Mouse (Mus musculus): Measurements from ENCODE around the gene Schip1. TPM values are rescaled to one million over a fixed set of nuclear protein-coding genes. Genes with fewer than 3 reads are reported as not detected.

Schip1 gene
- polyA plus RNA-seq, 1 experiment from 2014 or later = 68.8 TPM

DNA sequence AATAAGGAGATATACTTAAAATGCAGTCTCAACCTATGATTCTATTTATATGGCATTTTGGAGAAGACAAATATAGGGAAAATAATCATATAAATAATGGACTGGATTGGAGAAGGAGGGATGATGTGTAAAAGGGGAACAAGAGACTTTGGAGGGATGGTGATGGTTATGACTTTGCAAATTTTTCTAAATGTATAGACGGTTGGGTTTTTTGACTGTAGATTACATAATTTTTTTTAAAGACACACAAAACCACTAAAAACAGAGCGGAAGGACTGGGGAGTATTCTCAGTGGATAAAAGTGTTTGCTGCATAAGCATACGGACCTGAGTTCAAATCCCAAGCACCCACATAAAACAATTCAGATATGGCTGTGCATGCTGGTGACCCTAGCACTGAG, 156.8 kb downstream of the Schip1 start:
- H3K9ac ChIP-seq (ENCODE audit: low read depth, low read length) = no peak overlapping the region
- no peak for ATAC-seq (replicated peaks; ENCODE audit: insufficient number of reproducible peaks, low FRiP score, low TSS enrichment)
- H3K36me3 ChIP-seq (ENCODE audit: control insufficient read depth, insufficient read depth, low read length) = no peaks in the 10 kb centered on the region
- no peak overlapping the region for H3K4me3 ChIP-seq (ENCODE audit: low read depth, low read length)
- 85% methylated on average over 3 of the region's 3 CpGs for WGBS (ENCODE audit: insufficient replicate concordance)
- no peak overlapping the region for H3K4me2 ChIP-seq
- H3K4me1 ChIP-seq (ENCODE audit: control insufficient read depth, insufficient read depth, low read length) = no peaks in the 10 kb centered on the region
- no peak overlapping the region for H3K27ac ChIP-seq (ENCODE audit: low read depth, low read length)
- no peaks in the 10 kb centered on the region for H3K9me3 ChIP-seq (replicated peaks; ENCODE audit: control insufficient read depth, low read length)
- no peaks in the 10 kb centered on the region for H3K27me3 ChIP-seq (ENCODE audit: control insufficient read depth, insufficient read depth, low read length)

GRCm38 (mm10) chr3:68239887-68240286, 175.3 kb downstream of the Schip1 start:
- no peak overlapping the region for H3K4me2 ChIP-seq
- ATAC-seq (replicated peaks; ENCODE audit: insufficient number of reproducible peaks, low FRiP score, low TSS enrichment) = no peak
- no peak overlapping the region for H3K4me3 ChIP-seq (ENCODE audit: low read depth, low read length)
- H3K27me3 ChIP-seq (ENCODE audit: control insufficient read depth, insufficient read depth, low read length) = no peaks in the 10 kb centered on the region
- H3K9ac ChIP-seq (ENCODE audit: low read depth, low read length) = no peak overlapping the region
- 83% methylated on average over 2 of the region's 2 CpGs for WGBS (ENCODE audit: insufficient replicate concordance)
- H3K4me1 ChIP-seq (ENCODE audit: control insufficient read depth, insufficient read depth, low read length) = no peaks in the 10 kb centered on the region
- H3K36me3 ChIP-seq (ENCODE audit: control insufficient read depth, insufficient read depth, low read length) = no peaks in the 10 kb centered on the region
- H3K9me3 ChIP-seq (replicated peaks; ENCODE audit: control insufficient read depth, low read length) = no peaks in the 10 kb centered on the region
- H3K27ac ChIP-seq (ENCODE audit: low read depth, low read length) = no peak overlapping the region

GRCm38 (mm10) chr3:68243239-68243638, 178.6 kb downstream of the Schip1 start:
- no peaks in the 10 kb centered on the region for H3K36me3 ChIP-seq (ENCODE audit: control insufficient read depth, insufficient read depth, low read length)
- no peak for ATAC-seq (replicated peaks; ENCODE audit: insufficient number of reproducible peaks, low FRiP score, low TSS enrichment)
- H3K4me1 ChIP-seq (ENCODE audit: control insufficient read depth, insufficient read depth, low read length) = no peaks in the 10 kb centered on the region
- H3K4me3 ChIP-seq (ENCODE audit: low read depth, low read length) = no peak overlapping the region
- no peak overlapping the region for H3K4me2 ChIP-seq
- H3K27me3 ChIP-seq (ENCODE audit: control insufficient read depth, insufficient read depth, low read length) = no peaks in the 10 kb centered on the region
- no peak overlapping the region for H3K9ac ChIP-seq (ENCODE audit: low read depth, low read length)
- WGBS (ENCODE audit: insufficient replicate concordance) = 78% methylated on average over 3 of the region's 3 CpGs
- no peaks in the 10 kb centered on the region for H3K9me3 ChIP-seq (replicated peaks; ENCODE audit: control insufficient read depth, low read length)
- H3K27ac ChIP-seq (ENCODE audit: low read depth, low read length) = no peak overlapping the region

DNA sequence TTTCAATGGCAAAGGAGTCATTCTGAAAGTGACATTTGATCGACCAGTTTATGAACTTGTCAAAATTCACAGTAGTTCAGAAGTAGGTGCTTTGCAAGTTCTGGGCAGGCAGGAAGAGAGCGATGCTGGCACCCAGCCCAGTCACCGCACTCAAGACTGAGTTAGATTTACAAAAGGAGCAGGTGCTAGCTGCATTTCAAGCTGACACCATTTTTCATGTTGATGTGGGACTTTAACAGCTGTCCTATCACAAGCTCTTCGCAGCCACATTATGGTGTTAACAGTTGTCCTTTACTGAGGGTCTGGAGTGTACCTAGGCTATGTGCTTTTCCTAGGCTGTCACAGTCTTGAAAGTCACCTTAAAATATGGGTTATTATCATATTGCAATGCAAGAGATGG, 181.6 kb downstream of the Schip1 start:
- Histone ChIP-seq H3K9me3 (replicated peaks; ENCODE audit: control insufficient read depth, low read length) (no peaks in the 10 kb centered on the region), H3K9ac (ENCODE audit: low read depth, low read length) (no peak overlapping the region), H3K4me2 (no peak overlapping the region), H3K27me3 (ENCODE audit: control insufficient read depth, insufficient read depth, low read length) (no peaks in the 10 kb centered on the region), H3K4me1 (ENCODE audit: control insufficient read depth, insufficient read depth, low read length) (no peaks in the 10 kb centered on the region), H3K4me3 (ENCODE audit: low read depth, low read length) (no peak overlapping the region), H3K27ac (ENCODE audit: low read depth, low read length) (no peak overlapping the region), H3K36me3 (ENCODE audit: control insufficient read depth, insufficient read depth, low read length) (no peaks in the 10 kb centered on the region)
- ATAC-seq (replicated peaks; ENCODE audit: insufficient number of reproducible peaks, low FRiP score, low TSS enrichment) = no peak
- WGBS (ENCODE audit: insufficient replicate concordance) = 66% methylated on average over 4 of the region's 4 CpGs

GRCm38 (mm10) chr3:68250589-68250988, 186.0 kb downstream of the Schip1 start:
- H3K27me3 ChIP-seq (ENCODE audit: control insufficient read depth, insufficient read depth, low read length) = no peaks in the 10 kb centered on the region
- no peaks in the 10 kb centered on the region for H3K9me3 ChIP-seq (replicated peaks; ENCODE audit: control insufficient read depth, low read length)
- no peaks in the 10 kb centered on the region for H3K4me1 ChIP-seq (ENCODE audit: control insufficient read depth, insufficient read depth, low read length)
- no peak overlapping the region for H3K27ac ChIP-seq (ENCODE audit: low read depth, low read length)
- no peak overlapping the region for H3K9ac ChIP-seq (ENCODE audit: low read depth, low read length)
- H3K4me2 ChIP-seq = no peak overlapping the region
- ATAC-seq (replicated peaks; ENCODE audit: insufficient number of reproducible peaks, low FRiP score, low TSS enrichment) = no peak
- no peaks in the 10 kb centered on the region for H3K36me3 ChIP-seq (ENCODE audit: control insufficient read depth, insufficient read depth, low read length)
- no peak overlapping the region for H3K4me3 ChIP-seq (ENCODE audit: low read depth, low read length)
- whole genome bisulfite sequencing (ENCODE audit: insufficient replicate concordance) = 68% methylated on average over 2 of the region's 2 CpGs

DNA sequence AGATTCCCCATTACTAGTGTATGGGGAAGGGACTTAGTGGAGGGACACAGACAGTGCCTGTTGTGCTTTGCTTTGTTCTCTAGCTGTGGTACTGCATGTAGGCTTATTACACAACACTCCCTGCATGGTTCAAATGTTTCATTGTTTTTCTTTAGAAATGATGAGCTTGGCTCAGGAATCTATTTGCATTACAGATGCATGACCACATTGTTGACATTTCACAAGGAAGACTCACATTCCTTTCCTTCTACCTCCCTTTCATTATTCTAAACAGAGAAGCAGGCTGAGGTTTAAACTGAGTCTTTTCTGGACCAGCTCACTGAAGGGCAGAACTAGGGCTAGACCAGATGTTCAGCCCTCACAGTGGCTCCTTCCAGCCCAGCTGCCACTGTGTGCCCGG, 187.7 kb downstream of the Schip1 start:
- WGBS (ENCODE audit: insufficient replicate concordance) = 67% methylated on average over 1 of the region's 1 CpGs
- H3K9me3 ChIP-seq (replicated peaks; ENCODE audit: control insufficient read depth, low read length) = no peaks in the 10 kb centered on the region
- no peaks in the 10 kb centered on the region for H3K36me3 ChIP-seq (ENCODE audit: control insufficient read depth, insufficient read depth, low read length)
- no peak overlapping the region for H3K9ac ChIP-seq (ENCODE audit: low read depth, low read length)
- H3K4me2 ChIP-seq = no peak overlapping the region
- no peaks in the 10 kb centered on the region for H3K27me3 ChIP-seq (ENCODE audit: control insufficient read depth, insufficient read depth, low read length)
- no peak overlapping the region for H3K27ac ChIP-seq (ENCODE audit: low read depth, low read length)
- H3K4me1 ChIP-seq (ENCODE audit: control insufficient read depth, insufficient read depth, low read length) = no peaks in the 10 kb centered on the region
- no peak for ATAC-seq (replicated peaks; ENCODE audit: insufficient number of reproducible peaks, low FRiP score, low TSS enrichment)
- H3K4me3 ChIP-seq (ENCODE audit: low read depth, low read length) = no peak overlapping the region

DNA sequence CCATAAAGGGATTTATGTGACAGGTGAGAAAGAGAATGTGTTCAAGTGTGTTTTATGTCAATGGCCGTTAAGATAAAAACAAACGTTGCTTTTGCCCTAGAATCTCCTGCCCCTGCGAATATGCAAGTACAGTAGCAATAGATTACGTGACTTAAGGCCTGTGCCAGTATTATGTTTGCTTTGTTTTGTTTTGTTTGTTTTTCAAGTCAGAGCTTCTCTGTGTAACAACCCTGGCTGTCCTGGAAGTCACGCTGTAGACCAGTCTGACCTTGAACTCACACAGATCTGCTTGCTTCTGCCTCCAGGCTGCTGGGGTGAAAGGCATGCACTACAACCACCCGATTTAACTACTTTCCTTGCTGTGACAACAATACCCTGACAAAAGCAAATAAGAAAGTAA, 197.7 kb downstream of the Schip1 start:
- no peaks in the 10 kb centered on the region for H3K27me3 ChIP-seq (ENCODE audit: control insufficient read depth, insufficient read depth, low read length)
- no peaks in the 10 kb centered on the region for H3K9me3 ChIP-seq (replicated peaks; ENCODE audit: control insufficient read depth, low read length)
- no peak overlapping the region for H3K4me3 ChIP-seq (ENCODE audit: low read depth, low read length)
- WGBS (ENCODE audit: insufficient replicate concordance) = 63% methylated on average over 6 of the region's 6 CpGs
- no peaks in the 10 kb centered on the region for H3K4me1 ChIP-seq (ENCODE audit: control insufficient read depth, insufficient read depth, low read length)
- no peak overlapping the region for H3K27ac ChIP-seq (ENCODE audit: low read depth, low read length)
- no peak overlapping the region for H3K4me2 ChIP-seq
- H3K36me3 ChIP-seq (ENCODE audit: control insufficient read depth, insufficient read depth, low read length) = no peaks in the 10 kb centered on the region
- H3K9ac ChIP-seq (ENCODE audit: low read depth, low read length) = no peak overlapping the region
- ATAC-seq (replicated peaks; ENCODE audit: insufficient number of reproducible peaks, low FRiP score, low TSS enrichment) = no peak

- H3K9ac ChIP-seq (ENCODE audit: low read depth, low read length) = no peak overlapping the region
- no peaks in the 10 kb centered on the region for H3K9me3 ChIP-seq (replicated peaks; ENCODE audit: control insufficient read depth, low read length)
- no peak for ATAC-seq (replicated peaks; ENCODE audit: insufficient number of reproducible peaks, low FRiP score, low TSS enrichment)
- 80% methylated on average over 4 of the region's 4 CpGs for WGBS (ENCODE audit: insufficient replicate concordance)
- no peak overlapping the region for H3K27ac ChIP-seq (ENCODE audit: low read depth, low read length)
- H3K36me3 ChIP-seq (ENCODE audit: control insufficient read depth, insufficient read depth, low read length) = no peaks in the 10 kb centered on the region
- H3K27me3 ChIP-seq (ENCODE audit: control insufficient read depth, insufficient read depth, low read length) = no peaks in the 10 kb centered on the region
- H3K4me1 ChIP-seq (ENCODE audit: control insufficient read depth, insufficient read depth, low read length) = no peaks in the 10 kb centered on the region
- H3K4me3 ChIP-seq (ENCODE audit: low read depth, low read length) = no peak overlapping the region
- no peak overlapping the region for H3K4me2 ChIP-seq
These were observed 203.3 kb downstream of the Schip1 start for GRCm38 (mm10) chr3:68267905-68268304.

GRCm38 (mm10) chr3:68269251-68269650, 204.6 kb downstream of the Schip1 start:
- H3K27ac ChIP-seq (ENCODE audit: low read depth, low read length) = no peak overlapping the region
- 87% methylated on average over 4 of the region's 4 CpGs for WGBS (ENCODE audit: insufficient replicate concordance)
- ATAC-seq (replicated peaks; ENCODE audit: insufficient number of reproducible peaks, low FRiP score, low TSS enrichment) = no peak
- no peaks in the 10 kb centered on the region for H3K4me1 ChIP-seq (ENCODE audit: control insufficient read depth, insufficient read depth, low read length)
- no peaks in the 10 kb centered on the region for H3K36me3 ChIP-seq (ENCODE audit: control insufficient read depth, insufficient read depth, low read length)
- H3K9me3 ChIP-seq (replicated peaks; ENCODE audit: control insufficient read depth, low read length) = no peaks in the 10 kb centered on the region
- no peak overlapping the region for H3K4me3 ChIP-seq (ENCODE audit: low read depth, low read length)
- H3K9ac ChIP-seq (ENCODE audit: low read depth, low read length) = no peak overlapping the region
- H3K27me3 ChIP-seq (ENCODE audit: control insufficient read depth, insufficient read depth, low read length) = no peaks in the 10 kb centered on the region
- H3K4me2 ChIP-seq = no peak overlapping the region
